Mouse (Mus musculus) lung, embryonic 16.5 days (tissue): ENCODE results near the gene BC028528. TPM values are rescaled to one million over a fixed set of nuclear protein-coding genes. Genes with fewer than 3 reads are reported as not detected.
A peak's percentile ranks its signal among the peaks of the same experiment; 100 is the strongest.

ENCODE experiments used
- ATAC-seq: fragments of 200-750 bp; cut with Nextera tagmentation; 2 replicates; pipeline ENCODE4 v1.8.0; 2017; ENCODE audit warnings: low read depth, mild to moderate bottlenecking, moderate library complexity
- H3K27ac ChIP-seq: fragments of 300-500 bp; sonication (generic); 2 replicates; pipeline ENCODE4 v1.5.1; 2014; ENCODE audit warnings: mild to moderate bottlenecking, control low read depth, low read length
- H3K27me3 ChIP-seq: fragments of 300-500 bp; sonication (generic); 2 replicates; pipeline ENCODE4 v1.6.1; 2014; ENCODE audit warnings: low read depth, low read length, mixed read lengths; ENCODE audit not compliant: control insufficient read depth, insufficient read depth
- H3K36me3 ChIP-seq: fragments of 300-500 bp; sonication (generic); 2 replicates; pipeline ENCODE4 v1.6.1; 2014; ENCODE audit warnings: low read length; ENCODE audit not compliant: control insufficient read depth, insufficient read depth
- H3K4me1 ChIP-seq: fragments of 300-500 bp; sonication (generic); replicated peaks from 2 replicates; pipeline ENCODE4 v1.6.1; 2014; ENCODE audit warnings: low read length, mixed read lengths; ENCODE audit not compliant: control insufficient read depth, insufficient read depth
- H3K4me2 ChIP-seq: fragments of 300-500 bp; sonication (generic); 2 replicates; pipeline ENCODE4 v1.6.1; 2014; ENCODE audit warnings: low read depth, low read length, control low read depth
- H3K4me3 ChIP-seq: fragments of 300-500 bp; sonication (generic); 2 replicates; pipeline ENCODE4 v1.5.1; 2014; ENCODE audit warnings: mild to moderate bottlenecking, low read length, control low read depth
- H3K9ac ChIP-seq: fragments of 300-500 bp; sonication (generic); 2 replicates; pipeline ENCODE4 v1.6.1; 2014; ENCODE audit warnings: low read length, control low read depth
- H3K9me3 ChIP-seq: fragments of 300-500 bp; sonication (generic); 2 replicates; pipeline ENCODE4 v1.6.1; 2016; ENCODE audit warnings: low read length; ENCODE audit not compliant: control insufficient read depth
- WGBS: fragments of 180-500 bp; shearing (Covaris S2); extraction: QIAGEN DNeasy Blood & Tissue Kit; methylation state at CpG from one replicate; pipeline ENCODE4 v1.1.7; 2014; 5-methylcytosine and 5-hydroxymethylcytosine counted together
- polyA plus RNA-seq: library from polyadenylated mRNA; unstranded; fragments of >200 nt; fragmentation: Nextera tagmentation; extraction: Ambion mirVana; gene quantifications from 2 replicates; pipeline ENCODE4 v1.2.1, GENCODE M21; 2015

BC028528 gene
- polyA plus RNA-seq, 1 experiment from 2014 or later: 81.5 TPM

GRCm38 (mm10) chr3:95907613-95908012 lies 15.8 kb upstream of the BC028528 start:
- no peak for ATAC-seq
- no peak overlapping the region for H3K27ac ChIP-seq
- H3K4me2 ChIP-seq: no peak overlapping the region
- H3K9me3 ChIP-seq: no peaks in the 10 kb centered on the region
- WGBS: 42% methylated on average over 4 of the region's 4 CpGs
- H3K4me3 ChIP-seq: no peak overlapping the region
- peaks cover 7% of the 10 kb centered on the region; the same call in 1 of the 2 replicates for H3K27me3 ChIP-seq
- no peaks in the 10 kb centered on the region for H3K36me3 ChIP-seq
- H3K9ac ChIP-seq: no peak overlapping the region
- H3K4me1 ChIP-seq: peaks cover 25% of the 10 kb centered on the region

DNA sequence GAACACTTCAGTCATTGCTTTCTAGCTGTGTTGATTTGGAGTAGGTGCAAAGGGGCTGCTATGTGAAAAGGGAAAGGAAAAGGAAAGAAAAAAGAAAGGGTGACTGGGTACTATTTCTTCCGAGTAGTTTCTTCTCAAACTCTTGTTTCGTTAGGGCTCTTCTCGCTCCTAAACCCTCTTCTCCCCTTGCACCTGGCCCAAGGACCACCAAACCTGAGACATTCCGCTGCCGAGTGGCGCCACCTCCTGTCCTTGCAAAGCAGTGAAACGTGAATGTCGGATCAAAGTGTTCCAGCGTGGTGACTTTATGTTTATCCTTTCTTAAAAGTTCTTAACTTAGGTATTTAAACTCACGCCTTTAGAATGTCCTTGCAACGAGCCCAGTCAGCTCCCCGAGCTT lies 15.1 kb upstream of the BC028528 start:
- Histone ChIP-seq H3K27me3 (peaks cover 7% of the 10 kb centered on the region; the same call in 1 of the 2 replicates), H3K36me3 (no peaks in the 10 kb centered on the region), H3K9me3 (no peaks in the 10 kb centered on the region), H3K9ac (no peak overlapping the region), H3K27ac (no peak overlapping the region), H3K4me1 (peaks cover 25% of the 10 kb centered on the region), H3K4me3 (peak overlapping the region; percentile 26), H3K4me2 (peak overlapping the region; percentile 52)
- ATAC-seq: no peak
- WGBS: under 1% methylated on average over 12 of the region's 12 CpGs

DNA sequence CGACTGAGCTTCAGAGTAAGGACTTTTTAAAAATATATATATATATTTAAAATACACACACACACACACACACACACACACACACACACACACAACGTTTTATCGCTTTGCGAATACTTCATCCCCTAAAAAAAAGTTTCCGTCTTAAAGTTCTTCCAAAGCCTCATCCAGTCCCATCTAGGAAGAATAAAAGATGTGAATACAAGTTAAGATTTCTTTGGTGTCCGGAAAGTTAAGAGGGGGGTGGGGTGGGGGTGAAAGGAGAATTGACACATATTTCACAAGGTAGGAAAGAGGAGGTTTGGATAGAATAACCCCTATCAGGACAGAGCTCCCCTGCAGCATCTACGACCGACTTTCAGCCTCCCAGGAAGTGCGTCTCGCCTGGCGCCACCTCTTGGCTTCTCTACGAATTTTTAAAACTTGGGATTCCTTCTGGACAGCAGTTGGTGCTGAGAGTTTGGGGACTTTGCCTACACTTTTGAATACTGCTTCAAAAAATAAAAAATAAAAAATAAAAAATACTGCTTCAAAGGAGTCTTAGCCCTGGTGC lies 14.2 kb upstream of the BC028528 start:
- 0% methylated on average over 12 of the region's 12 CpGs for WGBS
- no peaks in the 10 kb centered on the region for H3K9me3 ChIP-seq
- H3K27me3 ChIP-seq: peaks cover 7% of the 10 kb centered on the region; the same call in 1 of the 2 replicates
- no peak overlapping the region for H3K27ac ChIP-seq
- H3K4me2 ChIP-seq: peak overlapping the region; percentile 52
- no peaks in the 10 kb centered on the region for H3K36me3 ChIP-seq
- H3K9ac ChIP-seq: peak overlapping the region; percentile 46; the same call in 1 of the 2 replicates
- H3K4me3 ChIP-seq: peak overlapping the region; percentile 27
- peak; percentile 44; the same call in 1 of the 2 replicates for ATAC-seq
- peaks cover 25% of the 10 kb centered on the region for H3K4me1 ChIP-seq

DNA sequence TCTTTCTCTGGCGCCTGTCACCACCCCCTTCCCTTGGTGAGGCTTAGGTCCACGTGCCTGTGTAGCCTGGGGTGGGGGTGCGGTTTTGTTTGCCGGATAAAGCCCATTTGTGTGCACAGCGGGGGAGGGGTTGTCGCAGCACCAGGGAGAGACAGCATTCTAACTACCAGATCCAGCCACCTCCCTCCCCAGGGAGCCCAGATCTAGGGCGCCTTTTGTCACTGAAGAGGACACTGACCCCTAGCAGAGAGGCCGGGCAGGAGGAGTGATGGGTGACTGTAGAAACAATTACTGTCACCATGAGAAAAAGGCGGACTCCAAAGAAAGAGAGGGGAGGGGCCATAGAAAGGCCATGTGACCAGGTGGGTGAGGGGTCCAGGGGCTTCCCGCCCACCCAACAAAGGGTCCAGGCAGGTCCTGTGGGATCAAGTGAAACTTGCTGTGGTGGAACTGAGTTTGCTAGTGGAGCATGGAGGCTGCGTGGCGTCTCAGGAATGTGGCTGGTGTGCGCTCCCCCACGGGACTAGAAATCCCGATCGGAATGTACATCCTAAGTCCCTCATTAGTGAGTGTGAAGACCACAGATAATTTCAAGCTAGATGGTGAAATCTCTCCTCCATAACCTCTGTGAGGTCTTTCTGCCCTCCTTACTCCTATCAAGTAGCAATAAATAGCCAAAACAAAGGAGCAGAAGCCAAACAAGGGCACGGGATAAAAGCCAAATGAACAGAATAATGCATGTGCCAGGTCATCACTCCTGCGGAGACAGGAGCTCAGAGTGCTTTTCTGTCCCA lies 13.5 kb upstream of the BC028528 start:
- H3K4me1 ChIP-seq: peaks cover 25% of the 10 kb centered on the region
- under 1% methylated on average over 18 of the region's 18 CpGs for WGBS
- peak overlapping the region; percentile 27 for H3K4me3 ChIP-seq
- no peaks in the 10 kb centered on the region for H3K36me3 ChIP-seq
- peak overlapping the region; percentile 50; the same call in 1 of the 2 replicates for H3K9ac ChIP-seq
- H3K4me2 ChIP-seq: peak overlapping the region; percentile 52
- no peaks in the 10 kb centered on the region for H3K9me3 ChIP-seq
- peak overlapping the region; percentile 26; the same call in 1 of the 2 replicates for H3K27ac ChIP-seq
- peaks cover 7% of the 10 kb centered on the region; the same call in 1 of the 2 replicates for H3K27me3 ChIP-seq
- peak; percentile 56 for ATAC-seq

DNA sequence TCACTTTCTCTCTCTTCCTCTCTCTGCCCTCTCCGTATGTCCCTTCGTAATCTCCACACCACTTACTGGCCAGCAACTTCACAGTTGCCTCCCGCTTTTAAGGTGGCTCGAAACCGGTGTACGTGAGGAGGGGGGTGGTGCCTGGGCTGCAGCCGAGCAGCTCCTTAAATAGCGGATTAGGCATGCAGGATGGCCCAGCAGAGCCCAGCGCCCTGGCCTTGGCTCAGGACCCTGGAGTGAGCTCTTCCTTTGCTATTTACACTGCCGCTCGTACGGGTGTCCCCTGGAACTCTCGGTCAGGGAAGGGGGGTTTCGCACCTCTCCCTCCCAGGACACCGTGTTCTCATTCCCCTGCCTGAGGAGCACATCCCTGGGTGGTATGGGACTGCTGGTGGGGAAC lies 12.8 kb upstream of the BC028528 start, which contains the start of gene Car14:
Gene Car14, minus strand, starts transcription at position 124 of the 400 bp plus-strand sequence.
- H3K27me3 ChIP-seq: peaks cover 7% of the 10 kb centered on the region; the same call in 1 of the 2 replicates
- peak within 1 kb of the TSS; percentile 50 for H3K9ac ChIP-seq
- H3K27ac ChIP-seq: peak within 1 kb of the TSS; percentile 70; the same call in 1 of the 2 replicates
- H3K4me2 ChIP-seq: peak within 1 kb of the TSS; percentile 52
- no peaks in the 10 kb centered on the region for H3K36me3 ChIP-seq
- H3K9me3 ChIP-seq: no peaks in the 10 kb centered on the region
- peak; percentile 34 for ATAC-seq
- 2% methylated on average over 15 of the region's 15 CpGs for WGBS
- peak within 1 kb of the TSS; percentile 27 for H3K4me3 ChIP-seq
- H3K4me1 ChIP-seq: peaks cover 25% of the 10 kb centered on the region

- Histone ChIP-seq H3K9ac (peak overlapping the region; percentile 37), H3K9me3 (no peaks in the 10 kb centered on the region), H3K27ac (0 out of 2 replicates have a peak overlapping the region, but pooled peaks have one; percentile 41), H3K36me3 (no peaks in the 10 kb centered on the region), H3K4me2 (peak overlapping the region; percentile 52), H3K4me3 (peak overlapping the region; percentile 27), H3K27me3 (peaks cover 7% of the 10 kb centered on the region; the same call in 1 of the 2 replicates), H3K4me1 (peaks cover 25% of the 10 kb centered on the region)
- ATAC-seq: 0 out of 2 replicates have a peak, but pooled peaks have one; percentile 16
- WGBS: 6% methylated on average over 15 of the region's 15 CpGs
These were observed 12.1 kb upstream of the BC028528 start for GRCm38 (mm10) chr3:95903753-95904502.

GRCm38 (mm10) chr3:95902643-95903042 lies 10.8 kb upstream of the BC028528 start:
- H3K4me2 ChIP-seq: no peak overlapping the region
- no peak overlapping the region for H3K27ac ChIP-seq
- H3K4me3 ChIP-seq: no peak overlapping the region
- H3K9ac ChIP-seq: no peak overlapping the region
- no peak for ATAC-seq
- H3K9me3 ChIP-seq: no peaks in the 10 kb centered on the region
- WGBS: 20% methylated on average over 6 of the region's 6 CpGs
- H3K27me3 ChIP-seq: peaks cover 7% of the 10 kb centered on the region; the same call in 1 of the 2 replicates
- H3K36me3 ChIP-seq: no peaks in the 10 kb centered on the region
- peaks cover 25% of the 10 kb centered on the region for H3K4me1 ChIP-seq

DNA sequence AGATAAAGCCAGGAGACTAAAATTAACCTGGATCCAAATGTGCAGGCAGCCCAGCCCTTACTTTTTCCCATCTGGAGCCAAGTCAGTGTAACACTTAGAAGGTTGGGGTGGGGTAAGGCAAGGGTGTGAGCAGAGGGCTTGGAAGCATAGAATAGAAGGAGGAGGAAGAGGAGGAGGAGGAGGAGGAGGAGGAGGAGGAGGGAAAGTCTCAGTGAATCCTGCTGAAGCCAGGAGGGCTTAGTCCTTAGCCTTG lies 10.5 kb upstream of the BC028528 start:
- peaks cover 25% of the 10 kb centered on the region for H3K4me1 ChIP-seq
- ATAC-seq: no peak
- H3K27me3 ChIP-seq: peaks cover 7% of the 10 kb centered on the region; the same call in 1 of the 2 replicates
- H3K27ac ChIP-seq: no peak overlapping the region
- no peak overlapping the region for H3K4me2 ChIP-seq
- H3K9me3 ChIP-seq: no peaks in the 10 kb centered on the region
- no peak overlapping the region for H3K9ac ChIP-seq
- H3K4me3 ChIP-seq: no peak overlapping the region
- no peaks in the 10 kb centered on the region for H3K36me3 ChIP-seq
